Comparison of ENCODE assay signal across 10 mouse cellular contexts in the genomic region with DNA sequence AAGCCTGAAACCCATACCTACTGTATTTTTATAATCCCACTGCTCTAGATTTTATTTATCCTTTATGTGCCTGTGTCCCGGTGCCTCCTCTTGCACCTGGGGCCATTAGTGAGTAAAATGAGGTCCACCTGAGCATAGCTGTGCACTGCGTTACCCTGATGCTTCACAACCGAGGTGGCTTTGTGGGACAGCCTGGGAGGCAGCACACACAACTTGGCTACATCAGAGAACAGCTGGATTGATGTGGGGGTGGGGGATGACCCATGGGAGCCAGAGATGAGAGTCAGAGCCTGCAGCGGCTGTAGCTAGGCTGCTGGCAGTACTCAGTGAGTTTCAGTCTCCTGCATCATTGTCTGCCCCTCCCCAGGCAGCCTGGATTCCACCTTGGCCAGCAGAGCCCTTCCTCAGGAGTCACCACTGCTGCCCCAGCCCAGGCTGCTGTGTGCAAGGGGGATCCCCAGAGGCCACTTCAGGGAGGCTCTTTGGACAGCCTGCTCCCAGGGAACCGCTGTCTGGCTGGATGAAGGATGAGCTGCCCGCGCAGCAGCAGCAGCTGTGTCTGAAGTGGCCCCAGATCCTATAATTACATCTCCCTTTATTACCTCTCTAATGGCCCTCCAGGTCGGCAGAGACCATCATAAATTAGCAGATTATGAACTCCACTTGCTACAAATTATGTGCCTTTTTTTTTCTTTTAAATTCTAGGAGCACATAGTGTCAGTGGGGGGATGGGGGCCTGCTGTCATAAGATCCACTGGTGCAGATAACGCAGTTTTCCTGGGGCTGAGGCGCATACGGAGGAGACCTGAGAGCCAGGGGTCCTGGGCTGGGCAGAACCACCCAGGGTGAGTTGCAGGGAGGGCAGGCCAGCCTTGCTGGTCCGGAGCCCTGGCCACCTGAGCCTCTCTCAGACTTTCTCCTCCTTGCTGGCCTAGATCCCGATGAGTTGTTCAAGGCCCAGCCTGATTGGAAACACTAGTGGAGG.
DNase-seq lines count a peak whose midpoint lies in the region; ATAC-seq and TF ChIP-seq lines count a peak whose summit lies in the region.
"Had no signal": no experiment of that assay in that cellular context is flagged by ENCODE, and none has a peak within 500 bp of the region (broad histone marks: within the 10 kb centered on the region; RNA-seq: fewer than 3 reads in every experiment).

No protein-coding gene starts in this region.

- WGBS in kidney, postnatal 0 days, result 25% methylated on average over 13 of the region's 13 CpGs
- WGBS in hindbrain, embryonic 15.5 days, result 35% methylated on average over 13 of the region's 13 CpGs

- peak; percentile 11 for DNase-seq in kidney, postnatal 0 days (ENCODE audit: low spot score)
- no peak for DNase-seq in kidney, postnatal 36 days
- peak; percentile 36 for DNase-seq in embryo, embryonic 10 days (ENCODE audit: low spot score)
- peak; percentile 53 for DNase-seq in neural tube, embryonic 10.5 days (ENCODE audit: extremely low spot score, low spot score)
- DNase-seq in layer of hippocampus, adult 18-20 months (ENCODE audit: low spot score in 2 of 2), result no peak
- no peak for DNase-seq in heart, postnatal 10 days
- DNase-seq: cerebellum, adult 8-10 months; heart, adult 2 months had no signal

- H3K4me2 ChIP-seq in kidney, postnatal 0 days (ENCODE audit: low read length), result no peak overlapping the region
- H3K4me2 ChIP-seq in hindbrain, embryonic 15.5 days, result no peak overlapping the region

- H3K36me3 ChIP-seq in kidney, postnatal 0 days (ENCODE audit: insufficient read depth, low read length), result no peaks in the 10 kb centered on the region
- no peaks in the 10 kb centered on the region for H3K36me3 ChIP-seq in hindbrain, embryonic 15.5 days

- H3K4me3 ChIP-seq in kidney, postnatal 0 days (replicated peaks; ENCODE audit: low read depth, low read length), result no peak overlapping the region
- H3K4me3 ChIP-seq in hindbrain, embryonic 15.5 days, result no peak overlapping the region
- H3K4me3 ChIP-seq: heart, adult 2 months had no signal

- no peaks in the 10 kb centered on the region for H3K4me1 ChIP-seq in kidney, postnatal 0 days (replicated peaks; ENCODE audit: insufficient read depth, low read length)
- peaks cover 13% of the 10 kb centered on the region for H3K4me1 ChIP-seq in hindbrain, embryonic 15.5 days (replicated peaks)

- H3K9ac ChIP-seq in kidney, postnatal 0 days (ENCODE audit: low read depth, low read length), result no peak overlapping the region
- no peak overlapping the region for H3K9ac ChIP-seq in hindbrain, embryonic 15.5 days

- H3K27ac ChIP-seq in kidney, postnatal 0 days, result no peak overlapping the region
- H3K27ac ChIP-seq in hindbrain, embryonic 15.5 days (replicated peaks), result peak overlapping the region; percentile 40; the same call in 1 of the 2 replicates
- H3K27ac ChIP-seq: heart, adult 2 months; macrophage had no signal

- TF ChIP-seq CTCF in kidney, postnatal 0 days (IDR thresholded peaks at IDR 0.05; ENCODE audit: low read depth), result no peak

- no peaks in the 10 kb centered on the region; the same call in 1 of the 2 replicates for H3K27me3 ChIP-seq in kidney, postnatal 0 days (ENCODE audit: insufficient read depth, low read length)
- H3K27me3 ChIP-seq in hindbrain, embryonic 15.5 days, result no peaks in the 10 kb centered on the region

- no peak for ATAC-seq in kidney, postnatal 0 days (replicated peaks; ENCODE audit: low FRiP score, low read depth)
- no peak; the same call in 1 of the 2 replicates for ATAC-seq in hindbrain, embryonic 15.5 days (ENCODE audit: low FRiP score, low read depth)

- intact Hi-C loops in heart, postnatal 10 days (cut with DNase I), result no loop called here

- no peaks in the 10 kb centered on the region for H3K9me3 ChIP-seq in kidney, postnatal 0 days (replicated peaks; ENCODE audit: low read length)
- H3K9me3 ChIP-seq in hindbrain, embryonic 15.5 days, result no peaks in the 10 kb centered on the region

Comparison
In these comparisons a context has a peak if more than half of its experiments do, and no peak if none do; other contexts are left out.
1. DNase-seq: peak in kidney, postnatal 0 days (single experiment), embryo, embryonic 10 days (single experiment) and neural tube, embryonic 10.5 days (single experiment); none in kidney, postnatal 36 days (0 of 2), layer of hippocampus, adult 18-20 months (0 of 2) and heart, postnatal 10 days (0 of 2).